Mouse (Mus musculus): ENCODE results near the gene S100a6. TPM values are rescaled to one million over a fixed set of nuclear protein-coding genes. Genes with fewer than 3 reads are reported as not detected.

Gene S100a6
- polyA plus RNA-seq, 2 experiments, result 5.4 to 13.6 TPM

GRCm38 (mm10) chr3:90668846-90669245, 56.2 kb downstream of the S100a6 start, which contains the start of gene S100a8:
Gene S100a8, plus strand, starts transcription at chr3:90668978.
- Histone ChIP-seq H3K9ac (replicated peaks) (no peak within 1 kb of the TSS), H3K4me1 (replicated peaks; ENCODE audit: control insufficient read depth in 2 of 2, insufficient read depth in 2 of 2, low read length in 1 of 2) (no peaks in the 10 kb centered on the region), H3K9me3 (ENCODE audit: control insufficient read depth, low read length) (no peaks in the 10 kb centered on the region), H3K36me3 (replicated peaks; ENCODE audit: control insufficient read depth, insufficient read depth, low read depth) (no peaks in the 10 kb centered on the region), H3K4me3 (ENCODE audit: insufficient read depth in 1 of 2, low read depth in 2 of 2, low read length in 2 of 2) (no peak within 1 kb of the TSS; a peak in 1 of 4 replicates), H3K4me2 (ENCODE audit: low read depth) (no peak within 1 kb of the TSS), H3K27me3 (ENCODE audit: control insufficient read depth, insufficient read depth, low read length) (no peaks in the 10 kb centered on the region), H3K27ac (no peak within 1 kb of the TSS)
- ATAC-seq (ENCODE audit: insufficient read depth) (no peak), DNase-seq (ENCODE audit: low read depth in 3 of 3, low spot score in 3 of 3) (no peak)
- no peak for TF ChIP-seq EP300 (IDR thresholded peaks at IDR 0.05; ENCODE audit: low read depth)
- TF ChIP-seq CTCF (IDR thresholded peaks at IDR 0.05; ENCODE audit: low read depth), result no peak
- 46% methylated on average over 8 of the region's 8 CpGs for WGBS (ENCODE audit: insufficient replicate concordance)

Other genes with a start within 250 kb of the S100a6 start
- 2.1 TPM in 2 replicates for gene Slc27a3, start 222.9 kb upstream of the S100a6 start, polyA plus RNA-seq (2012; rRNA removed)
- gene Slc27a3, start 222.9 kb upstream of the S100a6 start, polyA plus RNA-seq (2014; fragmentation: Nextera tagmentation; extraction: Ambion mirVana), result 0.76 and 1.0 TPM in 2 replicates
- 11.3 and 12.7 TPM in 2 replicates for gene Ints3, start 179.3 kb upstream of the S100a6 start, polyA plus RNA-seq (2012; rRNA removed)
- gene Ints3, start 179.3 kb upstream of the S100a6 start, polyA plus RNA-seq (2014; fragmentation: Nextera tagmentation; extraction: Ambion mirVana), result 6.6 and 9.4 TPM in 2 replicates
- gene Npr1, start 147.0 kb upstream of the S100a6 start, polyA plus RNA-seq (2012; rRNA removed), result 6.5 and 7.2 TPM in 2 replicates
- gene Npr1, start 147.0 kb upstream of the S100a6 start, polyA plus RNA-seq (2014; fragmentation: Nextera tagmentation; extraction: Ambion mirVana), result 2.8 and 4.0 TPM in 2 replicates
- gene Ilf2, start 136.8 kb upstream of the S100a6 start, polyA plus RNA-seq (2012; rRNA removed), result 23.3 and 34.5 TPM in 2 replicates
- 46.5 and 48.9 TPM in 2 replicates for gene Ilf2, start 136.8 kb upstream of the S100a6 start, polyA plus RNA-seq (2014; fragmentation: Nextera tagmentation; extraction: Ambion mirVana)
- gene Snapin, start 121.8 kb upstream of the S100a6 start, polyA plus RNA-seq (2012; rRNA removed), result 7.4 and 9.3 TPM in 2 replicates
- gene Snapin, start 121.8 kb upstream of the S100a6 start, polyA plus RNA-seq (2014; fragmentation: Nextera tagmentation; extraction: Ambion mirVana), result 17.0 and 18.7 TPM in 2 replicates
- 33.6 and 49.9 TPM in 2 replicates for gene Chtop, start 103.4 kb upstream of the S100a6 start, polyA plus RNA-seq (2012; rRNA removed)
- gene Chtop, start 103.4 kb upstream of the S100a6 start, polyA plus RNA-seq (2014; fragmentation: Nextera tagmentation; extraction: Ambion mirVana), result 29.7 and 32.7 TPM in 2 replicates
- 9.2 and 14.9 TPM in 2 replicates for gene S100a1, start 98.5 kb upstream of the S100a6 start, polyA plus RNA-seq (2012; rRNA removed)
- 20.8 and 27.1 TPM in 2 replicates for gene S100a1, start 98.5 kb upstream of the S100a6 start, polyA plus RNA-seq (2014; fragmentation: Nextera tagmentation; extraction: Ambion mirVana)
- 7.4 and 11.1 TPM in 2 replicates for gene S100a13, start 98.4 kb upstream of the S100a6 start, polyA plus RNA-seq (2012; rRNA removed)
- gene S100a13, start 98.4 kb upstream of the S100a6 start, polyA plus RNA-seq (2014; fragmentation: Nextera tagmentation; extraction: Ambion mirVana), result 18.0 and 19.7 TPM in 2 replicates
- 0.11 and 0.13 TPM in 2 replicates for gene S100a14, start 86.0 kb upstream of the S100a6 start, polyA plus RNA-seq (2012; rRNA removed)
- gene S100a14, start 86.0 kb upstream of the S100a6 start, polyA plus RNA-seq (2014; fragmentation: Nextera tagmentation; extraction: Ambion mirVana), result not detected in 2 replicates
- gene S100a16, start 75.6 kb upstream of the S100a6 start, polyA plus RNA-seq (2012; rRNA removed), result 12.3 and 15.5 TPM in 2 replicates
- 24.1 and 24.9 TPM in 2 replicates for gene S100a16, start 75.6 kb upstream of the S100a6 start, polyA plus RNA-seq (2014; fragmentation: Nextera tagmentation; extraction: Ambion mirVana)
- gene S100a3, start 52.3 kb upstream of the S100a6 start, polyA plus RNA-seq (2012; rRNA removed), result not detected in 2 replicates
- gene S100a3, start 52.3 kb upstream of the S100a6 start, polyA plus RNA-seq (2014; fragmentation: Nextera tagmentation; extraction: Ambion mirVana), result 0.20 TPM in 1 of 2 replicates, not detected in the other
- gene S100a2, start 22.6 kb upstream of the S100a6 start, polyA plus RNA-seq (2012; rRNA removed), result not detected in 2 replicates
- not detected in 2 replicates for gene S100a2, start 22.6 kb upstream of the S100a6 start, polyA plus RNA-seq (2014; fragmentation: Nextera tagmentation; extraction: Ambion mirVana)
- gene Gm42674, start 11.0 kb upstream of the S100a6 start, polyA plus RNA-seq (2012; rRNA removed), result not detected in 2 replicates
- gene Gm42674, start 11.0 kb upstream of the S100a6 start, polyA plus RNA-seq (2014; fragmentation: Nextera tagmentation; extraction: Ambion mirVana), result not detected in 2 replicates
- 1.0 and 2.0 TPM in 2 replicates for gene S100a4, start 9.1 kb upstream of the S100a6 start, polyA plus RNA-seq (2012; rRNA removed)
- 0.73 and 1.0 TPM in 2 replicates for gene S100a4, start 9.1 kb upstream of the S100a6 start, polyA plus RNA-seq (2014; fragmentation: Nextera tagmentation; extraction: Ambion mirVana)
- not detected in 2 replicates for gene S100a5, start 4.4 kb upstream of the S100a6 start, polyA plus RNA-seq (2012; rRNA removed)
- not detected in 2 replicates for gene S100a5, start 4.4 kb upstream of the S100a6 start, polyA plus RNA-seq (2014; fragmentation: Nextera tagmentation; extraction: Ambion mirVana)
- gene S100a7a, start 41.1 kb downstream of the S100a6 start, polyA plus RNA-seq (2012; rRNA removed), result not detected in 2 replicates
- not detected in 2 replicates for gene S100a7a, start 41.1 kb downstream of the S100a6 start, polyA plus RNA-seq (2014; fragmentation: Nextera tagmentation; extraction: Ambion mirVana)
- gene S100a8, start 56.1 kb downstream of the S100a6 start, polyA plus RNA-seq (2012; rRNA removed), result 203 and 418 TPM in 2 replicates
- gene S100a8, start 56.1 kb downstream of the S100a6 start, polyA plus RNA-seq (2014; fragmentation: Nextera tagmentation; extraction: Ambion mirVana), result 838 and 1,223 TPM in 2 replicates
- 292 and 431 TPM in 2 replicates for gene S100a9, start 82.8 kb downstream of the S100a6 start, polyA plus RNA-seq (2012; rRNA removed)
- gene S100a9, start 82.8 kb downstream of the S100a6 start, polyA plus RNA-seq (2014; fragmentation: Nextera tagmentation; extraction: Ambion mirVana), result 583 and 836 TPM in 2 replicates
- 0.02 TPM in 1 of 2 replicates, not detected in the other for gene Pglyrp4, start 114.0 kb downstream of the S100a6 start, polyA plus RNA-seq (2012; rRNA removed)
- 0.06 TPM in 1 of 2 replicates, not detected in the other for gene Pglyrp4, start 114.0 kb downstream of the S100a6 start, polyA plus RNA-seq (2014; fragmentation: Nextera tagmentation; extraction: Ambion mirVana)
- gene Gm5849, start 165.0 kb downstream of the S100a6 start, polyA plus RNA-seq (2012; rRNA removed), result not detected in 2 replicates
- not detected in 2 replicates for gene Gm5849, start 165.0 kb downstream of the S100a6 start, polyA plus RNA-seq (2014; fragmentation: Nextera tagmentation; extraction: Ambion mirVana)

All from liver, embryonic 14.5 days (tissue).